Mouse (Mus musculus): ENCODE results near the gene Mef2d.

Mef2d gene

DNA sequence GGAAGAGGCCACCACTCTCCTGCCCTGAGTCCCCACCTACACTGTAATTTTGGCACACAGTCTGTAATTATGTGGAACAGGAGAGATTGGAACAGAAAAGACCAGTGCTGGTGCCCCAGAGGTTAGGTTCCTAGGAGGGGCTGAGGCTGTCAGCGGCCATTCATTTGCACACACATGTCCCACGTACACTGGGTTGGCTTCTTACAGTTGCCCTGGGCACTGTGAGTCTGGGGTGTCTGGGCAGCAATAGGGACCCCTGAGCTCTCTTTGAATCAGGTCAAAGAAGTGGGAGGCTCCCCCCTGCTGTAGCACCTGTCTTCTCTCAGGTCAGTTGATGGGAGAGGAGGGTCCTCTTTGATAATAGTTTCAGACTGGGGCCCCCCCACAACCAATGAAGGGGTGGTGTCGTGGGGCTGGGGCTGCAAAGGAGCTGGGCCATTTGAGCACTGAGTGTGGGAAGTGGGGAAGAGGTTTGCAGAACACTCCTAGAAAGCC lies 66.1 kb downstream of the Mef2d start:
- DNase-seq (ENCODE audit: low spot score in 2 of 2): no peak

DNA sequence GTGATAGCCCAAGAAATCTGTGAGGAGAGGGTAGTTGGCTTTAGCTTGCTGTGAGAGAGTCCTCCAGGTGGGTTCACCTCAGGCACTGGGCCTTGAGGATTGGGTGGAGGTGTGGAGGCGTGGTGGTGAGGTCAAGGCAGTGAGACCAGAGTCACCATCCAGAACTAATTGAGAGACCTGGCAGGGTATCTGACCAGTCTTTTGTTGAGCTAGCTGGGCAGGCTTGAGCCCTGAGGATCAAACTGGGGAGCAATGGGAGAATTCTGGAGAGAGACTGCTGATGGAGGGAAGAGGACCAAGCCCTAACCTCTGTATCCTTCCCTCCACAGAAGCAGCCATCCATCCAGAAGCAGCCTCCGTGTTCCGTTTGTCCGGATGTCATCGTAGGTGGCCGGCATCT lies 67.1 kb downstream of the Mef2d start:
- DNase-seq (ENCODE audit: low spot score in 2 of 2): no peak

DNA sequence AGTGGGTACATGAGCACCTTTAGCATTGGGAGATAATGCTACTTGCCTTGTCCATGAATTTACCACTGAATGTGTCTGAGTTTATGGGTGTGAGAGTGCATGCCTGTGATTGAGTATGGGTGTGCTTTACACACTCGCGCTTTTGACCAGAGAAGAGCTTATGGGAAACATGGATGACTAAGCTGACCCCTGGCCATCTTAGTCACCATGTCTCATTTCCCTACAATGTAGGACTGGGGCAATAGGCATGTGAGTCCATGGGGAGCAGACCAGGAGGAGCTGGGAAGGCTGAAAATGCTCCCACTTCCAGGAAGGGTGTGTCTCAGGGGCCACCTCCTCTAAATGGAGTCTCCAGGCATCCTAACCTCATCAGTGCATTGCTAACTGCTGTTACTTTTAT lies 67.9 kb downstream of the Mef2d start:
- no peak for DNase-seq (ENCODE audit: low spot score in 2 of 2)

DNA sequence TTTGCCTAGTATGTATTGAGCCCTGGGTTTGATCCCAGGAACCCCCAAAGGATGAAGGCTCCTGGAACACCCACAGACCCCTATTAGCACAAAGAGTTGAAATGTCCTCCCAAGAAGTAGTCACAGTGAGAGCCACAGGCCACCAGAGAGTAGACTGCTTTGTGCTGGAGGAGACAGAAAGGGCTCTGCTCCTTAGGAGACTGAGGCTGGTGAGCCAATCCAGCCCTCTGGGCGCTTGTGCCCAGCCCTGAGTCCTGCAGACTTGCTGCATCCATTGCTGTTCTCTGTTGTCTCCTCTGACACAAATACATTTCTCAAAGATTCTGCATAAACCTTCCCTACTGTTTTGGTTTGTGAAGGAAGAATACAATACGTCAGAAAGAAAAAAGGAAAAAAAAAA lies 68.7 kb downstream of the Mef2d start:
- DNase-seq (ENCODE audit: low spot score in 2 of 2): no peak

DNA sequence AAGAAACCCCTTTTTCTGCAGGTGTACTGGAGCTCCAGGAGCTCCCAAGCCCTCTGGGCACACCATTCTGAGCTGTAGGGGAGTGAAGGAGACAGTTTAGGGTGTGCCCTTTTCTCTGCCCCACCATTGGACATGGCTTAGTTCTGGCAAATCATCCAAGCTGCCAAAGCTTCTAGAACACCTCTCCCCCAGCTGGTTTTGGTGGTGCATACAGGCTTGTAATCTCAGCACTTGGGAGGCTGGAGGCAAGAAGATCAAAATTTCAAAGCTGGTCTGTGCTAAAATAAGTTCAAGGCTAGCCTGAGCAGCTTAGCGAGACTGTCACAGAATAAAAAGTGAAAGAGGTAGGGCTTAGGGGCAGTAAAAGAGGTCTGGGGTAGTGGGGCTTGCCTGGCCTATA lies 70.2 kb downstream of the Mef2d start:
- no peak for DNase-seq (ENCODE audit: low spot score in 2 of 2)

DNA sequence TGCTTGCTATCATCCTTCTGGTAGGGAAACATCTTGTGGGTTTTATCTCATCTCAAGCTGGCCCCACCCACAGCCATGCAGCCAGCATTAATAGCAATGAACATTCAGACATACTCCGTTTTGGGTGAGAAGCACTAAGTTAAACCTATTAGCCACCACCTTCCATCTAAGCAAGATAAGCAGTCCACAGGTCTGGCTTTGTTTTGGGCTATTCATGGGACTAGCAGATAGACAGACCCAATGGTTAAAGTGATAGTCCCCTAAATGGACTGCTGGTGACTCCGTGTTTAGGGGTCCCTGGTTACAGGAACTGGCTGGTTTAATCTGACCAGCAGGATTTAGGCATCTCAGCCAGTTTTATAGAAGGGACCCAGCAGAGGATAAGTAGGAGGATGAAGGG lies 70.8 kb downstream of the Mef2d start:
- DNase-seq (ENCODE audit: low spot score in 2 of 2): no peak

DNA sequence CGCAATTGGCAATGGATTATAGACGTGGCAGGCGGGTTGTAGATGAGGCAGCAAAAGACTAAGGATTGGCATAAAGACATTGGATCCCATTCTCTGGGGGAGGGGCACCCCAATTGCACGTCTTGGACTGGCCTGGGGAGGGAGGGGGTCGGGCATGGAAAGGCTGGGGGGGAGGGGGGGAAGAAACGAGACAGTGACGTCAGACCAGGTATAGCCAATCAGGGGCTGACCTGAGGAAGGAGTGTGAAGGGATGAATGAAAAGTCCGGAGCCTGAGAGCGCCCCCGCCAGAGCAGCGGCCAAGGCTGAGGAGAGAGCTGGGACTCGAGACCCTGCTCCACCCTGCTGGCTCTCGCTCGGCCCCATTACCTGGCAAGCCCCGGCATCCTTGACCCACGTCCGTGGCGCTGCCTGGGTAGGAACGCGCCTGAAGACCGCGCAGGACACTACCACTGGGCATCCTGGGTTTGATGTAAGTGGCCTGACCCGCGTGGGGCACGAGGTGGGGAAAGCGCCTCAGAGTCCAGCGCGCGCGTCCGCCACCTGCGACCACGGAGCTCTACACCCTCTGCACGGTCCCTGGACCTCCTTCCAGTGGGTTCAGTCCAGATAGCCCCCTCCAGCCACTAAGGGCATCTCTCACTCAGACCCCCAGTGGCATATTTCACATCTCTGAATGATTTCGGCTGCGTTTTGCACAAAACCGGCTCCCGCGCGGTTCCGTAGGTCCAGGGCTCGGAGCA lies 72.2 kb downstream of the Mef2d start:
- no peak for DNase-seq (ENCODE audit: low spot score in 2 of 2)

DNA sequence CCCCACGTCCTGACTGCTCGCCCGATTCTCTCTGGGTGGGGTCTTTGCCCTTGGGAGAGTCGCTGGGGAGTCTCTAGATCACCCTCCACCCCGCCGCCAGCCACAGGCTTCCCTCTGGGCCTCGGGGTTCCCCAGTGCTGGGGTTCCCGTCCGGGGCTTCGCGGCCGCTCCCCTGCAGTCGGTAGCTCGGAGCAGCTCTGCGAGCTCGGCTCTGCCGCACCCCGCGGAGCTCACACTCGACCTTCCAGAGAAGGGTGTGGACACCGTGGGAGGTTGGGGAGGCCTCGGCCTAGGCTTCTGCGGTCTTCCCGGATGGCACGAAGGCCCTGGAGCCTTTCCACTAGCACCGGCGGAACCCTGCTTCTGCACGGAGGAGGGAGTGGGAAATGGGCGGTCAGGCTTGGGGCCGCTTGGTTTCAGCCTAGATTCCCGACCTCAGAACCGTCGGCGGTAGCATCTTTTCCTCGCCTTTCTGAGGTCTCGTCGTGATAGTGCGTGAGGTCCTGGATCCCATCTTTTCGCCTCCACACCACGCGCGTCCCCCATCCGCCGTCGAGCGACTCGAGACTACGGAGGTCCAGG lies 72.9 kb downstream of the Mef2d start:
- DNase-seq (ENCODE audit: low spot score in 2 of 2): no peak

DNA sequence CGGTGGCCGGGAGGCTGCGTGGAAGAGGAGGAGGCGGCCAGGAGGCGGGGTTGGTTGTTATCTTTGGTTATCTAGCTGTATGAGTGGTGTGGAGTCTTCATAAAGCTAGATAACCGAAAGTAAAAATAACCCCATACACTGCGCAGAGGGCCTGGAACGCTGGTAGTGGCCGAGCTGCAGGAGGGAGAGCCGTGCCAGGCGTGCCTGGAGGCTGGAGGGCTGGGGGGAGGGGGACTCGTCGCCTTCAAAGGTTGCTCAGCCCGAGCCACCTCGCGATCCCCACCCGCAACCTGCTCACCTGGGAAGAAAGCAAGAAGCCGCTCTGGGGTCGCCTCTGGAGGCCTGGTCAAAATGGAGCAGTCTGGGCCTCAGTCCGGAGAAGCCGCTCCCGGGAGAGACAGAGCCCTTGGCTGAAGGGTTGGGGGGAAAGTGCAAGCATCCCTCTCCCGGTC lies 73.4 kb downstream of the Mef2d start:
- DNase-seq (ENCODE audit: low spot score in 2 of 2): no peak

DNA sequence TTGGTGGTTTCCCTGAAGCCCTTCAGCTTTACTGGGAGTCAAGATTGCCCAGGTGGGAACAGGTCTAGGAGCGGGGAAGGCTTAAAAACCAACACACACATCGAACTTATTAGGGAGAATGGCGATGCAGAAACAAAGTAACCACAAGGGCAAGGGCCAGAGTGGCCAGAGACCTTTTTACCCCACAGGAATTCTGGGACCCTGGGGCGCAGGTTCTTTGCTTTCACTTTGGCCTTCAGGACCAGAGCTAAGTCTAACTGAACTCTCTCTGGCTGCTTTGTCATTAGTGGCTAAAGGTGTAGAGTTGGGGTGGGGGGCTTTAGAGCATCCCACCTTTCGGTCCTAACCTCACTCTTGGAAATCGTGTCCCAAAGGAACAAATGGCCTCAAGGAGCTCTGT lies 73.9 kb downstream of the Mef2d start:
- DNase-seq (ENCODE audit: low spot score in 2 of 2): no peak

DNA sequence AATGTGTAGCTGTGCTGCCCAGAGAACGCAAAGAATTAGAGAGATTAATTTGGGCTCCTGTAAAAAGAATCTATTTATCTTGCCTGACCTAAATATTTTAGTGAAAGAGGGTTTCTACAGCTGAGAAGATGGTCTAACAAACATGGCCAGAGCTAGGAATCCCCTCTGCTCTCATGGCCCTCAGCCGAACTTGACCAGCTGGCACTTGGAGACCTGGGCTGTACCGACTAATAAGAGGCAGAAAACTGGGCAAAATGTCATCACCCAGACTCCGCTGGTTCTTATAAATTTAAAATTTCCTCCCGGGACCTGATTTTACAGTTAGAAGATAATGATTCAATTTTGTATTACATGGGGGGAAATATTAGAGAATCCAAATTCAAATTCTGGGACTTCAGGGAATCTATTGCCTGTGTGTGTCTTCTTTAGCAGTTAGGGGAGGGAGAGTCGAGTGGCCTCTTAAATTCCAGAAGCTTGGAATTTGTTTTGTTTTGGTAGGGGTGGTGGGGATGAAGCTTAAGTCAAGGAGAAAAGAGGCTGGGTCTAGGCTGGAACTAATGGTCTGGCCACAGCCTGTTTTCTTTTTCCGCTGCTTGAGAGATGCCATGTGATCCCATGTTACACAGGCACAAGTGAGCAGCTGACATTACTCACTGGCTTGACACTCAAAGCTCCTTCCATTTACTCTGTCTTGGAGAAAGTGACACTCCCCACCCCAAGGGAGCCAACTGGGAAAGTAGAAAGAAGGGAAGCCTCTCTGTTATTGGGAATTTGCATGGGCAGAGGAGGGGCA lies 74.6 kb downstream of the Mef2d start:
- no peak for DNase-seq (ENCODE audit: low spot score in 2 of 2)

DNA sequence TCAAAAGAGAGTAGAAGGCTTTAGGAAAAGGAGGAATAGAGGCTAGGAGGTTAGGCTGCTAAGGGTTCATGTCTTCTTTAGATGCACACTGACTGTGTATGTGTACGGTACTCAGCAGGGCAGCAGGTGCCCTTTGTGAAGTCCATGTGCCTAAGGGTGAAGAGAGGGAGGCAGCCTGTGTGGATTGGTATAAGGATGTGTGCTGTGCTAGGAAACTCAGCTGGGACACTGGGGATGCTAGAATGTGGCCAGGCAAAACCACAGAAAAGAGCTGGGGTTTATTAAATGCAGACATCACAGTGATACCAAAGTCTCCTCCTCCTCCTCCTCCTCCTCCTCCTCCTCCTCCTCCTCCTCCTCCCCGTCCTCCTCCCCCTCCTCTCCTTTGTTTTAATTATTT lies 75.5 kb downstream of the Mef2d start:
- no peak for DNase-seq (ENCODE audit: low spot score in 2 of 2)

DNA sequence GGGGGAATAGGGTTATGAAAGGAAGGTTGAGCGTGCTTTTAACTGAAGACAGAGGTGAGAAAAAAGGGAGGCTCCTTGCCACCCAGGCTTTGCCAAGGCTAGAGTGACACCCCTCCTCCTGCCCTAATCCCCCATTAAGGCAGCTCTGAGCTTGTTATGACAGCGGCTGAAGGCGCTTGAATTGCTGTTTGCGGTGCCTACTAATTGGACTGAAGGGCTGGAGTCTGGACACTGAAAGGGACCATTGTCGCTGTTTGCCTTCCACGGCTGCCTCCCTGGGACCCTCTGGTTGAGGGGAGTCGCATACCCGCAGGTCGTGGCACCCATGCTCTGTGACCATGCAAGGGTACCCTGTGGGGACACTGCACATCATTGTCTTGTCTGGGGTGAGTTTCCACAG lies 77.8 kb downstream of the Mef2d start:
- no peak for DNase-seq (ENCODE audit: low spot score in 2 of 2)

DNA sequence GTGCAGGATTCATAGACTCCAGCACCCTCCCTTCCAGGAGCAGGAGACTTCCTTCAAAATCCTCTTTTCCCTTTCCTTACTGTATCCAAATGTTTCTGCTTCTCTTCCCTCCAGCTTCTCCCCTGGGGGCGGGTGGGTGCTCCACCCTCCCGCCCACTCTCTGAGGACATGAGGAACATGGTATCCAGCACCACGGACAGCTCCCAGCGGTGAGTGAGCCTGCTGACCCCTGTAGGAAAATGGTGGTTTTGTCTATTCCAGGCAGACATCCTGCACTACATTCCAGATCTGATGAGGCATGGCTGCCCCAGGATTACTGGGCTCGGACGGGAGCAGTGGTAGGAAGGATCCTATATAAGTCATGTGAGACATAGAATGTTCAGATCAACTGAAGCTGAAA lies 78.7 kb downstream of the Mef2d start:
- DNase-seq (ENCODE audit: low spot score in 2 of 2): peak; percentile 41 to 62
